Mouse (Mus musculus) naive thymus-derived CD4-positive, alpha-beta T cell, adult 5 months (primary cell): ENCODE data around the gene Cldn2. TPM values are rescaled to one million over a fixed set of nuclear protein-coding genes. Genes with fewer than 3 reads are reported as not detected.

Experiments
- polyA plus RNA-seq: library from polyadenylated mRNA; unstranded; fragments of 100-300 nt; shearing (Covaris generic); gene quantifications from one replicate; pipeline ENCODE4 v1.2.1, GENCODE M21; 2017

The Cldn2 gene
- not detected for polyA plus RNA-seq

GRCm38 (mm10) chrX:139800406-139800878 is at the start of gene Cldn2:
Gene Cldn2 (plus strand): TSS chrX:139800828.

GRCm38 (mm10) chrX:139782278-139783044 is 18.2 kb upstream of the Cldn2 start, which contains the start of gene Ripply1:
Gene Ripply1 (minus strand): TSS chrX:139782353.

Other genes starting within 250 kb of the Cldn2 start
- gene Rnf128, start 237.5 kb upstream of the Cldn2 start, polyA plus RNA-seq = 0.68 TPM
- gene Tbc1d8b, start 115.8 kb upstream of the Cldn2 start, polyA plus RNA-seq = 6.3 TPM
- gene Gm15013, start 86.3 kb upstream of the Cldn2 start, polyA plus RNA-seq = 0.90 TPM
- gene Ripply1, start 18.5 kb upstream of the Cldn2 start, polyA plus RNA-seq = not detected
- gene Morc4, start 70.8 kb downstream of the Cldn2 start, polyA plus RNA-seq = not detected
- 10.3 TPM for gene Rbm41, start 197.8 kb downstream of the Cldn2 start, polyA plus RNA-seq